Mouse (Mus musculus) lung, embryonic 16.5 days (tissue): ENCODE measurements around the gene Pcolce. TPM values are rescaled to one million over a fixed set of nuclear protein-coding genes. Genes with fewer than 3 reads are reported as not detected.
A peak's percentile ranks its signal among the peaks of the same experiment; 100 is the strongest.
"Not testable (repeated sequence)": the region's sequence is repeated elsewhere in the genome, so short reads cannot be mapped to it uniquely, and the experiment has no call there.

Experiments used
- ATAC-seq: fragments of 200-750 bp; cut with Nextera tagmentation; 2 replicates; pipeline ENCODE4 v1.8.0; 2017; ENCODE audit warnings: low read depth, mild to moderate bottlenecking, moderate library complexity
- H3K27ac ChIP-seq: fragments of 300-500 bp; sonication (generic); 2 replicates; pipeline ENCODE4 v1.5.1; 2014; ENCODE audit warnings: mild to moderate bottlenecking, control low read depth, low read length
- H3K27me3 ChIP-seq: fragments of 300-500 bp; sonication (generic); 2 replicates; pipeline ENCODE4 v1.6.1; 2014; ENCODE audit warnings: low read depth, low read length, mixed read lengths; ENCODE audit not compliant: control insufficient read depth, insufficient read depth
- H3K36me3 ChIP-seq: fragments of 300-500 bp; sonication (generic); 2 replicates; pipeline ENCODE4 v1.6.1; 2014; ENCODE audit warnings: low read length; ENCODE audit not compliant: control insufficient read depth, insufficient read depth
- H3K4me1 ChIP-seq: fragments of 300-500 bp; sonication (generic); replicated peaks from 2 replicates; pipeline ENCODE4 v1.6.1; 2014; ENCODE audit warnings: low read length, mixed read lengths; ENCODE audit not compliant: control insufficient read depth, insufficient read depth
- H3K4me2 ChIP-seq: fragments of 300-500 bp; sonication (generic); 2 replicates; pipeline ENCODE4 v1.6.1; 2014; ENCODE audit warnings: low read depth, low read length, control low read depth
- H3K4me3 ChIP-seq: fragments of 300-500 bp; sonication (generic); 2 replicates; pipeline ENCODE4 v1.5.1; 2014; ENCODE audit warnings: mild to moderate bottlenecking, low read length, control low read depth
- H3K9ac ChIP-seq: fragments of 300-500 bp; sonication (generic); 2 replicates; pipeline ENCODE4 v1.6.1; 2014; ENCODE audit warnings: low read length, control low read depth
- H3K9me3 ChIP-seq: fragments of 300-500 bp; sonication (generic); 2 replicates; pipeline ENCODE4 v1.6.1; 2016; ENCODE audit warnings: low read length; ENCODE audit not compliant: control insufficient read depth
- WGBS: fragments of 180-500 bp; shearing (Covaris S2); extraction: QIAGEN DNeasy Blood & Tissue Kit; methylation state at CpG from one replicate; pipeline ENCODE4 v1.1.7; 2014; 5-methylcytosine and 5-hydroxymethylcytosine counted together
- polyA plus RNA-seq: library from polyadenylated mRNA; unstranded; fragments of >200 nt; fragmentation: Nextera tagmentation; extraction: Ambion mirVana; gene quantifications from 2 replicates; pipeline ENCODE4 v1.2.1, GENCODE M21; 2015

The Pcolce gene
- polyA plus RNA-seq, 1 experiment from 2014 or later: 123 TPM

- Histone ChIP-seq H3K9me3 (no peaks in the 10 kb centered on the region), H3K27me3 (no peaks in the 10 kb centered on the region), H3K36me3 (peaks cover 12% of the 10 kb centered on the region), H3K27ac (peak overlapping the region; percentile 99), H3K4me3 (peak overlapping the region; percentile 91), H3K4me1 (peaks cover 40% of the 10 kb centered on the region), H3K4me2 (peak overlapping the region; percentile 57), H3K9ac (peak overlapping the region; percentile 87)
- 61% methylated on average over 9 of the region's 9 CpGs for WGBS
- no peak for ATAC-seq
Observed at GRCm38 (mm10) chr5:137631171-137631570, 17.6 kb upstream of the Pcolce start.

- H3K9ac ChIP-seq: peak overlapping the region; percentile 87
- no peaks in the 10 kb centered on the region for H3K27me3 ChIP-seq
- WGBS: 7% methylated on average over 3 of the region's 3 CpGs
- peak overlapping the region; percentile 99 for H3K27ac ChIP-seq
- H3K4me1 ChIP-seq: peaks cover 40% of the 10 kb centered on the region
- H3K9me3 ChIP-seq: no peaks in the 10 kb centered on the region
- peaks cover 9% of the 10 kb centered on the region for H3K36me3 ChIP-seq
- H3K4me2 ChIP-seq: peak overlapping the region; percentile 57
- no peak for ATAC-seq
- H3K4me3 ChIP-seq: peak overlapping the region; percentile 91
Observed at GRCm38 (mm10) chr5:137630602-137631001, 17.0 kb upstream of the Pcolce start.

- H3K27me3 ChIP-seq: no peaks in the 10 kb centered on the region
- H3K4me1 ChIP-seq: peaks cover 40% of the 10 kb centered on the region
- 8% methylated on average over 6 of the region's 6 CpGs for WGBS
- no peaks in the 10 kb centered on the region for H3K9me3 ChIP-seq
- peak overlapping the region; percentile 57 for H3K4me2 ChIP-seq
- H3K27ac ChIP-seq: peak overlapping the region; percentile 99
- H3K9ac ChIP-seq: peak overlapping the region; percentile 87
- peaks cover 7% of the 10 kb centered on the region for H3K36me3 ChIP-seq
- peak; percentile 5; the same call in 1 of the 2 replicates for ATAC-seq
- H3K4me3 ChIP-seq: peak overlapping the region; percentile 91
Observed at GRCm38 (mm10) chr5:137629906-137630545, 16.4 kb upstream of the Pcolce start.

- no peaks in the 10 kb centered on the region for H3K27me3 ChIP-seq
- H3K36me3 ChIP-seq: peaks cover 7% of the 10 kb centered on the region
- H3K4me3 ChIP-seq: peak overlapping the region; percentile 91
- H3K27ac ChIP-seq: peak overlapping the region; percentile 99
- H3K9ac ChIP-seq: peak overlapping the region; percentile 87
- peaks cover 40% of the 10 kb centered on the region for H3K4me1 ChIP-seq
- H3K4me2 ChIP-seq: peak overlapping the region; percentile 57
- WGBS: under 1% methylated on average over 23 of the region's 23 CpGs
- H3K9me3 ChIP-seq: no peaks in the 10 kb centered on the region
- peak; percentile 31 for ATAC-seq
Observed at GRCm38 (mm10) chr5:137629306-137629721, 15.7 kb upstream of the Pcolce start.

- no peaks in the 10 kb centered on the region for H3K9me3 ChIP-seq
- 0% methylated on average over 45 of the region's 46 CpGs for WGBS
- H3K36me3 ChIP-seq: peaks cover 2% of the 10 kb centered on the region
- H3K4me1 ChIP-seq: peaks cover 37% of the 10 kb centered on the region
- ATAC-seq: peak; percentile 97
- H3K4me2 ChIP-seq: peak within 1 kb of the TSS; percentile 71
- H3K9ac ChIP-seq: peak within 1 kb of the TSS; percentile 87
- peak within 1 kb of the TSS; percentile 91 for H3K4me3 ChIP-seq
- peak within 1 kb of the TSS; percentile 99 for H3K27ac ChIP-seq
- no peaks in the 10 kb centered on the region for H3K27me3 ChIP-seq
Observed at GRCm38 (mm10) chr5:137628498-137629305, 15.1 kb upstream of the Pcolce start, which contains the start of the genes Fbxo24, Lrch4 and Gm20605. Fbxo24 (minus strand) TSS chr5:137629002. Lrch4 (plus strand) TSS chr5:137629121. Gm20605 (plus strand) TSS chr5:137629175.

GRCm38 (mm10) chr5:137627991-137628390, 14.4 kb upstream of the Pcolce start:
- no peak for ATAC-seq
- Histone ChIP-seq H3K4me1 (peaks cover 30% of the 10 kb centered on the region), H3K27ac (peak overlapping the region; percentile 90), H3K9me3 (no peaks in the 10 kb centered on the region), H3K9ac (peak overlapping the region; percentile 74), H3K4me3 (peak overlapping the region; percentile 67), H3K27me3 (no peaks in the 10 kb centered on the region), H3K4me2 (peak overlapping the region; percentile 71), H3K36me3 (no peaks in the 10 kb centered on the region)
- 2% methylated on average over 9 of the region's 9 CpGs for WGBS

GRCm38 (mm10) chr5:137623937-137624530, 10.4 kb upstream of the Pcolce start:
- Histone ChIP-seq H3K27me3 (no peaks in the 10 kb centered on the region), H3K9ac (no peak overlapping the region), H3K4me2 (no peak overlapping the region), H3K4me3 (no peak overlapping the region), H3K4me1 (peaks cover 3% of the 10 kb centered on the region; the same call in 1 of the 2 replicates), H3K9me3 (no peaks in the 10 kb centered on the region), H3K27ac (no peak overlapping the region), H3K36me3 (no peaks in the 10 kb centered on the region)
- WGBS: 73% methylated on average over 11 of the region's 11 CpGs
- ATAC-seq: no peak

GRCm38 (mm10) chr5:137615347-137615746, 1.8 kb upstream of the Pcolce start:
- no peak overlapping the region for H3K9ac ChIP-seq
- H3K27ac ChIP-seq: no peak overlapping the region
- no peak for ATAC-seq
- 74% methylated on average over 7 of the region's 7 CpGs for WGBS
- H3K4me3 ChIP-seq: no peak overlapping the region
- H3K4me1 ChIP-seq: peaks cover 15% of the 10 kb centered on the region
- no peaks in the 10 kb centered on the region for H3K36me3 ChIP-seq
- H3K9me3 ChIP-seq: no peaks in the 10 kb centered on the region
- no peaks in the 10 kb centered on the region for H3K27me3 ChIP-seq
- no peak overlapping the region for H3K4me2 ChIP-seq

GRCm38 (mm10) chr5:137614921-137615320, 1.3 kb upstream of the Pcolce start:
- H3K4me1 ChIP-seq: peaks cover 19% of the 10 kb centered on the region
- H3K9me3 ChIP-seq, H3K36me3 ChIP-seq, H3K4me3 ChIP-seq, H3K27me3 ChIP-seq, ATAC-seq, H3K27ac ChIP-seq, H3K4me2 ChIP-seq, H3K9ac ChIP-seq: not testable (repeated sequence)
- 82% methylated on average over 2 of the region's 2 CpGs for WGBS
